Mouse (Mus musculus): ENCODE measurements at regions not wholly inside any gene's neighbourhood (a gene's known extent, or its start where the extent isn't known, plus 50 kb on each side); places are given as distances from the start of the nearest gene placed in this dataset.

DNA sequence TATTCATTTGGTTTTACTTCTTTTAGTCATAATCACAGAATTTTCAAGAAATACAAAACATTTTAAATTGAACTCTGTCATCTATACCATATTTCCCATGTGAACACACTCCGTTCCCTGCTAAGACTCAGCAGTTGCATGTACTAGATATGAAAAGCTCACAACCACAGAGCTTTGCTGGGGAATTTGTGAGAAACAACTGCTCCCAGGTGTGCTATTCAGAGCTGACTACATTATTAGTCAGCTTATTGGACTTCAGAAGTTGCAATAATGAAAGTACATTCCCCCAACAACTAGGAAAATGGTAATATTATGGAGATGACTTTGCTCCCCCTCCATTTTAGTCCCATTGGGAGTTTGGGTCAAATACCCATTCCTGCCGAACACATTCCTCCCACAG, 315.2 kb upstream of the Adgrl3 start:
- Histone ChIP-seq H3K9me3 (no peaks in the 10 kb centered on the region), H3K36me3 (no peaks in the 10 kb centered on the region), H3K4me2 (replicated peaks) (no peak overlapping the region), H3K27ac (no peak overlapping the region), H3K9ac (no peak overlapping the region), H3K4me3 (no peak overlapping the region), H3K27me3 (no peaks in the 10 kb centered on the region), H3K4me1 (peaks cover 4% of the 10 kb centered on the region; the same call in 1 of the 2 replicates)
- no peak for ATAC-seq (ENCODE audit: low FRiP score, low read depth)
- WGBS, result 42% methylated on average over 2 of the region's 2 CpGs

DNA sequence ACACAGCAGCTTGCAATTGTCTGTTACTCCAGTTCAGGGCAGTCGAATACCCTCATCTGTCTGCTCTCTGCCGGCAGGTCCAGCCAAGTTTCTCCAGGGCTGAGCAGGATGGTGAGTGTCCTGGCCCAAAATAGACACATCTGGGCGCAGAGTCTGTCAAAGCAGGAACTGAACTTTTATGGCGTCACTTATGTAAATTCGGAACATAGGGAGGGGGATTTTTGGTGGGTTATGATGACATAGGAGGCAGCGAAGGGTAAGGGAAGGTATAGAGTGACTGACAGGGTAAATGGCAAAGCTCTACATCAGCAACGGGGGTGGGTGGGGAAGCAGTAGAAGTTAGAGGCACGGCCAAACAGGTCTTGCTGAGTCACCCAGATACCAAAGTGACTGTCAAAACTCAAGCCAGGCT, 313.3 kb upstream of the Adgrl3 start:
- 68% methylated on average over 8 of the region's 8 CpGs for WGBS
- Histone ChIP-seq H3K4me2 (replicated peaks) (no peak overlapping the region), H3K36me3 (no peaks in the 10 kb centered on the region), H3K4me3 (no peak overlapping the region), H3K9ac (no peak overlapping the region), H3K27ac (no peak overlapping the region), H3K9me3 (no peaks in the 10 kb centered on the region), H3K27me3 (no peaks in the 10 kb centered on the region), H3K4me1 (peaks cover 4% of the 10 kb centered on the region; the same call in 1 of the 2 replicates)
- ATAC-seq (ENCODE audit: low FRiP score, low read depth), result no peak
